Mouse (Mus musculus) induced T-regulatory cell, adult 2 months (primary cell): ENCODE results near the gene Apol9a.
"Not testable (repeated sequence)": the region's sequence is repeated elsewhere in the genome, so short reads cannot be mapped to it uniquely, and the experiment has no call there.

Source experiments
- DNase-seq: peaks from one replicate; pipeline ENCODE4 v3.0.0-alpha.2; 2012; ENCODE audit warnings: low read depth

The Apol9a gene

GRCm38 (mm10) chr15:77411035-77411434, at the start of gene Apol9a:
Gene Apol9a (minus strand): TSS chr15:77411135.
- DNase-seq, result not testable (repeated sequence)

DNA sequence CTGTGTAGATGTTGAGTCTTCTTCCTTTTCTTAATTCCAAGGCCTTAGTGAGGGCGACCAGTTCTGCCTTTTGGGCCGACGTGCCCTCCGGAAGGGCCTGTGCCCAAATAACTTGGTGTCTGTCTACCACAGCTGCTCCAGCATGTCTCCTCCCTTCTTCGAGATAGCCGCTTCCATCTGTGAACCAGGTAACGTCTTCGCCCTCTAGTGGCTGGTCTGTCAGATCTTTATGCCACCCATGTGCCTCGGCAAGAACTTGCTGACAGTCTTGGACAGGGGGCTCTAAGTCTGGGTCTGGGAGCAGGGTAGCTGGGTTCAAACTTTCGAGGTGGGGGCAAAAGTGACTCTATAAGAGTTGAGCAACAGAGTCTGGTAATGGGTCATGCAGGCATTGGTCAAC, 39.0 kb upstream of the Apol9a start:
- DNase-seq, result peak; percentile 21

GRCm38 (mm10) chr15:77447392-77447791, 36.5 kb upstream of the Apol9a start, which contains the start of gene Apol7b:
Gene Apol7b (minus strand): TSS chr15:77447492.
- not testable (repeated sequence) for DNase-seq

- not testable (repeated sequence) for DNase-seq
Observed at GRCm38 (mm10) chr15:77445668-77446067, 34.7 kb upstream of the Apol9a start.

- not testable (repeated sequence) for DNase-seq
Observed at GRCm38 (mm10) chr15:77444746-77445145, 33.8 kb upstream of the Apol9a start.

GRCm38 (mm10) chr15:77428690-77429448, 17.9 kb upstream of the Apol9a start:
- not testable (repeated sequence) for DNase-seq

DNA sequence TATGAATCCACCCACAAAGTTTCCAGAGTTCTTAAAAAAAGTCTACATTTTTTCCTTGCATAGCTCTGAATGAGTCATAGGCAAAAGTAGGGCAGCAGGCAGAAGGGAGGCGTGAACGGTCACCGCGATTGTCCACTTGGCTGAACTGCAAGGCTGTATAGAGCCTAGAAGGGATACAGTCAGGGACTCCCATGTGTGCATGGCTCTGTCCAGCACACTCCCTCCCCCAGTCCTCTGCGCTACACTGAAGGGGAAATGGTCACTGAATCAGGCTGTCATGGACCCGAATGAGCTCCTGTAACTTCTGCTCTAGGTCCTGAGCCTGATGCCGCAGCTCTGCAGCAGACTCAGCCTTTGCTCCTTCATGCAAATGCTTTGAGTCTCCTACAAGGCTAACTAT, 12.0 kb upstream of the Apol9a start:
- DNase-seq, result not testable (repeated sequence)

GRCm38 (mm10) chr15:77419657-77420056, 8.7 kb upstream of the Apol9a start:
- DNase-seq, result not testable (repeated sequence)

DNA sequence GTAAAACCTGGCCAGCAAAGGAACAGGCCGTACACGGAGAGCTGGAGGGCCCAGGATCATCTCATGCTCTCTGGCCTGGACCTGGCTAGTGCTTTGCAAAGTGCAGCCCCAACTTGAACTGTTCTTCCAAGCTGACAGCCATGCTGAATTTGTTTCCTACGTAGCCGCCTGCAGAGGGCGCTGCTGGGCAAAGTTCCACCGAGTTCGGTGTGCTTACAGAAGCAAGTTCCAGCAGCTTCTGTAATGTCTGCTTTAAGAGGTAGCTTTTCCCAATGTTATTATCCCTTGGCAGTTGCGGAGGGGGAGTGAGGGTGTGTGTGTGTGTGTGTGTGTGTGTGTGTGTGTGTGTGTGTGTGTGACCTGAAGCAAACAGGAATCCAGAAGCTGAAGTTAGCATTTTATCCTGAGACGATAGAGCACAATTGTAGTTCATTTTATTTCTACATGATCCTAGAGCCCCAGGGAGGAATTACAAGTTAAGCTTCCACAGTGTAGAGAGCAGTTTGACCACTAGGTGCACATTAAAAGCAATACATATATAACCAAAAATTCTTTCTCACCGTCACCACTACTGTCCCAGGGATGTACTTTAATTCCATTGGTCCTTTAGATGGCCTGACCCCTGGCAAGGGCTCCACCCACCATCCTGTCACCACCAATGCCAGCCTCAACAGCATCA, 5.9 kb upstream of the Apol9a start:
- DNase-seq, result not testable (repeated sequence)

- not testable (repeated sequence) for DNase-seq
Observed at GRCm38 (mm10) chr15:77415653-77416052, 4.7 kb upstream of the Apol9a start.

DNA sequence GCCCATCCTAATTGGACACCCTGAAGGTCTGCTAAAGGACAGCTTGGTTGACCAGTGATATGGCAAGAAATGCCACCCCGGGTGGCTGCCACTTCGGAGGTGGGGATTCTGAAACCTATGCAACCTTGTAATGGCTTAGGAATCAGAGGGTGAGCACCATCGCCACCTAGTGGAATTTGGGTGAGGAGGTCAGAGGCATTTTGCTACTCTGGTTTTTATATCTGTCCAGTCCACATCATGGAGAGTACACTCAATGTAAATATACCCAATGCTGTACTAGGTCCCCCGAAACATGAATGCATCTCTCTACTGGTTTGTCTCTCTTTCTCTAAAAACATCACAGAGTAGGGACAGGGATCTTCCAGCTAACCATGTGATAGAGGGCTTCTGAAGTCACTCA, 1.8 kb upstream of the Apol9a start:
- DNase-seq, result peak; percentile 27

DNA sequence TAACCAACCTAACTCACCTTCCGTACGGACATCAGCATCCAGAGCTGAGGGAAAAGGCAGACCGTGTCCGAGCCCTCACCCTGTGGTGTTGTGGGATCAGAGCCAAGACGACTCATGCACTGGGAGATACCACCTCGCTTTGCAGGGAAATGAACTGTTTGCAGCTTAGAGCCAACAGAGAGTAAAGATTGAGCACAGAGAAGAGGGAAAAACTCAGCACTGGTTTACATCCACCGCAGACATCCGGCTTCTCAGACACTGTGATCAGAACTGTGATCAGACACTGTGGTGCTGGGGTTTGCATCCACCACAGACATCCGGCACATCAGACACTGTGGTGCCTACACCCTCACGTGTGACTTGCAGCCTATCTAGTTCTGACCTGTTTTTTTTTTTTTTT, 4.6 kb downstream of the Apol9a start:
- DNase-seq, result peak; percentile 78

DNA sequence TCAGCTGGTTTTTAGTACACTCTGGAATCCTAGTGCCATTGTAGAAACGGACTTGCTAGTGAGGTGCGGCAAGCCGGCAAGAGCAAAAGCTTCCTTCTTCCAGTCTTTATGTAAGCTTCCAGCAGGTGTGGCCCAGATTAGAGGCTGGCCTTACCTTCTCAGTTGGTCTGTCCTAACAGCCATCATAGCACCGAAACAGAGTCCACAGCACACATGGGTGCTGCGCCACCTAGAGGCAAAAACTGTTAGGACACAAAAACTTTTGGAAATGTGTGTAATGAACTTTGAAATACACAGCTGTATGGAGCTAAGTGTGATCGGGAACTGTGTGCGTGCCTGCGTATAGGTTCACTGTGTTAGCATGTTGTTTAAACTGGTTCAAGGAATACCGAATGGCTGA, 11.9 kb downstream of the Apol9a start, which contains the start of gene Apol7a:
Gene Apol7a (minus strand): TSS at position 84 of the 400 bp plus-strand sequence.
- peak; percentile 50 for DNase-seq

DNA sequence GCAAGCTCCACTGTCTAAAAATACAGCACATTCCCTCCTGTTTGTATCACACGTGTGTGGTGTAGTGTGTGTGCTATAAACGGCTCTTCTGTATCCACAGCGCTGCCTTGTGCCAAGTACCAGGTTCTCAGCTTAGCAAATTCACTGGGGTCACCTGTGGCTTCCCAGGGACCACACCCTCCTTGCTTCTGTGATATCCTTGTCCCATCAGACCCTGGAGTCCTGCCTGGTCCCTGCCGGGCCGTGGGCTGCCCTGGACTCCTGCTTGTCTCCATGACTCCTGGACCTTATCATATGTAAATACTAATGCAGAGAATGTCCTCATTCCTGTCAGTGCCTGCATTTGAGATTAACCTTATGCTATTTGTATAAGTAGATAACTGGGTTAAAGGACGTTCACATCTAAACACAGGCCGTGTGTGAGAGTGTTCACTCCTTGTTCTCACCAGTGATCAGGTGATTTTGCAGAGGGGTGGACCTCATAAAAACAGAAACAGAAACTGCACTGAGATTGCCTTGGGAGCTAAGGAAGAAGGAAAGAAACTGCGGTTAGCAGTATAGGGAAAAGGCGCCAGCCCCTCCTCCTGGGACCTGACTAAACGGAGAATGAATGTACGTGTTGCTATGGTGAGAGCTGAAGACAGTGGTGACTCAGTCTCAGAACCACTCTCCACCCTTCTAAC, 13.3 kb downstream of the Apol9a start:
- not testable (repeated sequence) for DNase-seq

DNA sequence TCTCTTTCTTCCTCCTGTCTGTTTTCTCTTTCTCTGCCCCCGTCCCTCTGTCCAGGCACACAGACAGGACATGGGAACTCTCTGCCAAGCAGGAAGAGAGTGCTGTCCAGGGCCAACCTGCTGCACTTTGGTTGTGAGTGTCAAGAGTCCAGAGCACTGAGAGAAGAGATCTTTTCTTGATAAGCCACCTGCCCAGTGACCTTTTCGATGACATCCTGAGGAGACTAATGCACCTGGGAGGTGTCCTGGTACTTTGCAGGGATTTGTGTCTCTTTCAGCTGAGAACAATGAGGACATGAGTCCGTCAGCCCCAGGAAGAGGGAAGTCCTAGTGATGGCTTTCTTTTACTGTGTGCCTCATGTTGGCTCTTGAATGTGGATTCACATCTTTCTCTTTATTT, 17.1 kb downstream of the Apol9a start:
- not testable (repeated sequence) for DNase-seq

DNA sequence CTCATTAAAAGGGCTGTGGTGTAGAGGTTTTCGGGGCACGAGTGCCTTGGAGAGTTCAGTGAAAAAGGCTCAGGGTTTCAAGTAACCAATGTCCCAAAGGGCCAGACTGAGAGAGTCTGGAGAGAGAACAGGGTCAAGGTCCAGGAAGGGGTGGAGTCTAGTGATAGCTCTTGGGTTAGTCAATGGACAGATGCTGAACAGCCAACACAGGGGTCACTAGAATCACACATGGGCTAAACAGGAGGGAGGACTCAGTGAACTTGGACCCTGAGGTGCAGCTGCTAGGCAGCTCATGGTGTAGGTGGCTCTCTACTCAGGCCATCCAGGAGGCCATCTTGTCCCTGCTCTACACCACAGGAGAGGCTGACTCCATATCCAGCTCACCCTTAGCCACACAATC, 23.5 kb downstream of the Apol9a start:
- DNase-seq, result no peak

GRCm38 (mm10) chr15:77384340-77385030, 26.4 kb downstream of the Apol9a start:
- DNase-seq, result no peak

DNA sequence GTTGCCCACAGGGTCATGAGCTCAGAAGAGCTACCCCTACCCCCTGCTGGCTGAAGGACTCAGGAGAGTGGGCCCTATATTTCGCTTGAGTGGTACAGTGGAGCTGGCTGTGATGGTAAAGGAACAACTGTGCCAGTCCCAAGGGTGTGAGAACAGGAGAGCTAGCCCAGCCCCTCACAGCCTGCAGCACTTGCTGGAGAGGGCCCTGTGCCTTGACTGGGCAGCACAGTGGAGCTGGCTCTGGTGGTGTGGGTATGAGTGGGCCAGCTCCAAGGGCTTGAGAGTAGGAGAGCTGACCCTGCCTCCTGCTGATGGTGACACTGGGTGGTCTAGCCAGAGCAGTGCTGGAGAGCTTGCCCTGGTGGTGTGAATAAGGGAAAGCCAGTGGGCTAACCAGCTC, 28.1 kb downstream of the Apol9a start:
- no peak for DNase-seq

- no peak for DNase-seq
Observed at GRCm38 (mm10) chr15:77382271-77382850, 28.6 kb downstream of the Apol9a start.

DNA sequence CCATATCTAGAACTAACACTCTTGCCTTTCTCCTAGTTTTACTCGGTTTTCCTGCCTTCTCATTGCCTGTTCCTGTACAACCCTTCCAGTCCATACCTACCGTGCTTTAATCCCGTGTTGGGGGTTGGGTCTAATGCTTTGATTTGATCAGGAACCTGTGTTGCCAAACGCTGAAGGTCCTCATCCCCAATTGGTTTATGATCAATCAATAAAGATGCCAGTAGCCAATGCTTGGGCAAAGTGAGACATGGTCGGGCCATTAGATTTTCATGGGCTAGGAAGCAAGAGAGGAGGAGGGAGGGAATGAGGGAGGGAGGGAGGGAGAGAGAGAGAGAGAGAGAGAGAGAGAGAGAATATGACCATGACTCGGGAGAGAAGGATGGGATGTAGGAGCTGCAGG, 29.5 kb downstream of the Apol9a start:
- no peak for DNase-seq

DNA sequence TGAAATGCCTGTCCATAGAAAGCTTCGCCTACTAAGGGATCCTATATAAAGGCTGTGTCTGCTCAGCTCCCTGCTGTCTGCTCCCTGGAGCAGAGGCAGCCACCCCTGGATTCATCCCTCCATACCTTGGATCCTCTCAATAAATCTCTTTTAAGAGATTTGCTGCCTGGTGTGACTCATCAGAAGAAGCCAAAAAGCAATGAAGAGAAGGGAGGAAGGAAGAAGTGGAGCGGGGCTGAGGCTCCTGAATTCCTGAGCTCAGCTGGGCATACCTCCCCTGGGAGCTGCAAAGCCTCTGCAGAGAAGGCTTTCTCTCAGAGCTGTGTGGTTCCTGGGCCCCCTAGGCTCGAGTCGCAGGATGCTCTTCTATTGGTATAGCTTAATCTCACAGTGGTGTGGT, 31.0 kb downstream of the Apol9a start:
- DNase-seq, result no peak

DNA sequence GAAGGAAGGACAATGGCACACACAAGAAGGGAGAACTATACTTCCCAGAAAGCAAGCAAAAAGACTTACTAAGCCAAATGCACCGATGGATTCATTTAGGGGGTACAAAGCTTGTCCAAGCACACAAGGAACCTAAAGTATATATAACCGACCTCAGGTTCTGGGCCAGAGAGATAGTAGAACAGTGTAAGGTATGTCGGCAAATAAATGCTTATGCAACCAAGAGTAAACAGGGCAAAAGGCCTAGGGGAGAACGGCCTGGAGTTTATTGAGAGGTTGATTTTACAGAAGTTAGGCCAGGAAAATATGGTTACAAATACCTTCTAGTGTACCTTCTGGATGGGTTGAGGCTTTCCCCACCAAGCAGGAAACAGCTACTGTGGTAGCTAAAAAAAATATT, 33.5 kb downstream of the Apol9a start:
- DNase-seq, result no peak
